Mouse (Mus musculus): ENCODE measurements around the gene Akt1. TPM values are rescaled to one million over a fixed set of nuclear protein-coding genes. Genes with fewer than 3 reads are reported as not detected.
A peak's percentile ranks its signal among the peaks of the same experiment; 100 is the strongest.

Gene Akt1
- total and polyA plus RNA-seq, 3 experiments: 66.6 to 144 (median 74.4) TPM

- Histone ChIP-seq H3K4me2 (ENCODE audit: insufficient read depth, low read depth, poor library complexity, severe bottlenecking) (peak within 1 kb of the TSS; percentile 95), H3K79me2 (replicated peaks; ENCODE audit: control insufficient read depth, extremely low read depth, insufficient read depth, poor library complexity, severe bottlenecking) (peaks cover 15% of the 10 kb centered on the region), H3K27ac (ENCODE audit: insufficient read depth, low read depth) (peak within 1 kb of the TSS; percentile 29), H3K27me3 (replicated peaks) (no peaks in the 10 kb centered on the region), H3K36me3 (replicated peaks in 1 of 2; ENCODE audit: control insufficient read depth in 1 of 2, insufficient read depth in 1 of 2, low read length in 1 of 2) (peaks cover 19 to 49% of the 10 kb centered on the region in 2 experiments), H3K4me3 (replicated peaks in 1 of 3; ENCODE audit: low read depth in 2 of 3, low read length in 2 of 3, poor library complexity in 1 of 3) (peak within 1 kb of the TSS; percentile 79 to 100 (median 97)), H3K9me3 (replicated peaks; ENCODE audit: low read length) (no peaks in the 10 kb centered on the region), H3K4me1 (ENCODE audit: control insufficient read depth in 1 of 2, insufficient read depth in 2 of 2) (peaks cover 4 to 23% of the 10 kb centered on the region in 2 experiments; a peak in 3 of 4 replicates), H3K9ac (ENCODE audit: insufficient read depth, low read depth) (peak within 1 kb of the TSS; percentile 97)
- TF ChIP-seq MAX (IDR thresholded peaks at IDR 0.05; ENCODE audit: low read length) (peak; percentile 66; the same call in 1 of the 2 replicates), HCFC1 (IDR thresholded peaks at IDR 0.05; ENCODE audit: low read depth, low read length) (peak; percentile 63), MAFK (IDR thresholded peaks at IDR 0.05; ENCODE audit: insufficient replicate concordance, low read length) (no peak), E2F4 (IDR thresholded peaks at IDR 0.05; ENCODE audit: insufficient replicate concordance, low read depth, low read length) (peak; percentile 78; the same call in 1 of the 2 replicates), ETS1 (conservative IDR thresholded peaks at IDR 0.05; ENCODE audit: low read depth, low read length) (no peak), MYC (IDR thresholded peaks at IDR 0.05; ENCODE audit: low read depth, low read length) (0 out of 2 replicates have a peak, but pooled peaks have one; percentile 10), UBTF (IDR thresholded peaks at IDR 0.05; ENCODE audit: low read depth, low read length) (no peak), CTCF (conservative IDR thresholded peaks at IDR 0.05 in 1 of 2, IDR thresholded peaks at IDR 0.05 in 1 of 2; ENCODE audit: low read depth in 2 of 2, low read length in 2 of 2) (no peak), ZNF384 (IDR thresholded peaks at IDR 0.05; ENCODE audit: low read depth, low read length) (no peak), NRF1 (IDR thresholded peaks at IDR 0.05; ENCODE audit: low read depth, low read length) (peak; percentile 77), USF1 (IDR thresholded peaks at IDR 0.05; ENCODE audit: low read depth, low read length) (no peak), BHLHE40 (IDR thresholded peaks at IDR 0.05; ENCODE audit: low read depth, low read length) (peak; percentile 96), POLR2AphosphoS2 (IDR thresholded peaks at IDR 0.05; ENCODE audit: low read depth, low read length) (no peak), CHD2 (IDR thresholded peaks at IDR 0.05; ENCODE audit: low read length) (0 out of 2 replicates have a peak, but pooled peaks have one; percentile 44), MAZ (IDR thresholded peaks at IDR 0.05; ENCODE audit: low read depth, low read length) (0 out of 2 replicates have a peak, but pooled peaks have one; percentile 52)
- DNase-seq (ENCODE audit: extremely low read depth): peak; percentile 97
- dilution Hi-C loops (cut with MboI; ENCODE audit: extremely low pct_ligation_motif_present, extremely low pct_unique_long_range_greater_than_20kb, low sequenced_read_pairs) (no loop called here), in situ Hi-C loops (cut with MboI; ENCODE audit: low pct_ligation_motif_present, low pct_unique_long_range_greater_than_20kb, low sequenced_read_pairs) (no loop called here)
Measured at GRCm38 (mm10) chr12:112644180-112644854, 30.4 kb downstream of the Akt1 start, which contains the start of gene Siva1. Gene Siva1, plus strand, starts transcription at chr12:112644679.

GRCm38 (mm10) chr12:112643126-112643525, 31.6 kb downstream of the Akt1 start:
- Histone ChIP-seq H3K9ac (ENCODE audit: insufficient read depth, low read depth) (no peak overlapping the region), H3K4me3 (replicated peaks in 1 of 3; ENCODE audit: low read depth in 2 of 3, low read length in 2 of 3, poor library complexity in 1 of 3) (no peak overlapping the region), H3K79me2 (replicated peaks; ENCODE audit: control insufficient read depth, extremely low read depth, insufficient read depth, poor library complexity, severe bottlenecking) (peaks cover 15% of the 10 kb centered on the region), H3K4me2 (ENCODE audit: insufficient read depth, low read depth, poor library complexity, severe bottlenecking) (no peak overlapping the region), H3K27ac (ENCODE audit: insufficient read depth, low read depth) (no peak overlapping the region), H3K36me3 (replicated peaks in 1 of 2; ENCODE audit: control insufficient read depth in 1 of 2, insufficient read depth in 1 of 2, low read length in 1 of 2) (peaks cover 7 to 46% of the 10 kb centered on the region in 2 experiments), H3K27me3 (replicated peaks) (no peaks in the 10 kb centered on the region), H3K4me1 (ENCODE audit: control insufficient read depth in 1 of 2, insufficient read depth in 2 of 2) (peaks cover 4 to 23% of the 10 kb centered on the region in 2 experiments; a peak in 3 of 4 replicates), H3K9me3 (replicated peaks; ENCODE audit: low read length) (no peaks in the 10 kb centered on the region)
- DNase-seq (ENCODE audit: extremely low read depth): no peak
- in situ Hi-C loops (cut with MboI; ENCODE audit: low pct_ligation_motif_present, low pct_unique_long_range_greater_than_20kb, low sequenced_read_pairs): no loop called here
- dilution Hi-C loops (cut with MboI; ENCODE audit: extremely low pct_ligation_motif_present, extremely low pct_unique_long_range_greater_than_20kb, low sequenced_read_pairs): no loop called here
- TF ChIP-seq MEF2A (IDR thresholded peaks at IDR 0.05; ENCODE audit: borderline replicate concordance, low read depth, low read length) (no peak), KAT2A (IDR thresholded peaks at IDR 0.05; ENCODE audit: insufficient replicate concordance, low read length) (no peak), TCF12 (IDR thresholded peaks at IDR 0.05; ENCODE audit: low read depth, low read length) (no peak), ZNF384 (IDR thresholded peaks at IDR 0.05; ENCODE audit: low read depth, low read length) (no peak), GABPA (IDR thresholded peaks at IDR 0.05; ENCODE audit: insufficient replicate concordance, low read depth, low read length) (no peak), SMC3 (IDR thresholded peaks at IDR 0.05; ENCODE audit: low read depth, low read length) (no peak), NELFE (IDR thresholded peaks at IDR 0.05; ENCODE audit: low read depth, low read length) (no peak), MXI1 (IDR thresholded peaks at IDR 0.05; ENCODE audit: low read depth, low read length) (no peak), CHD2 (IDR thresholded peaks at IDR 0.05; ENCODE audit: low read length) (no peak), ZKSCAN1 (IDR thresholded peaks at IDR 0.05; ENCODE audit: borderline replicate concordance, low read depth, low read length) (no peak)

All from CH12.LX (cell line).